Mouse (Mus musculus): ENCODE data around the gene Nek4. TPM values are rescaled to one million over a fixed set of nuclear protein-coding genes. Genes with fewer than 3 reads are reported as not detected.

Nek4 gene
- 1 to 10 TPM; 6.9 to 7.4 TPM for total RNA-seq (2023)

DNA sequence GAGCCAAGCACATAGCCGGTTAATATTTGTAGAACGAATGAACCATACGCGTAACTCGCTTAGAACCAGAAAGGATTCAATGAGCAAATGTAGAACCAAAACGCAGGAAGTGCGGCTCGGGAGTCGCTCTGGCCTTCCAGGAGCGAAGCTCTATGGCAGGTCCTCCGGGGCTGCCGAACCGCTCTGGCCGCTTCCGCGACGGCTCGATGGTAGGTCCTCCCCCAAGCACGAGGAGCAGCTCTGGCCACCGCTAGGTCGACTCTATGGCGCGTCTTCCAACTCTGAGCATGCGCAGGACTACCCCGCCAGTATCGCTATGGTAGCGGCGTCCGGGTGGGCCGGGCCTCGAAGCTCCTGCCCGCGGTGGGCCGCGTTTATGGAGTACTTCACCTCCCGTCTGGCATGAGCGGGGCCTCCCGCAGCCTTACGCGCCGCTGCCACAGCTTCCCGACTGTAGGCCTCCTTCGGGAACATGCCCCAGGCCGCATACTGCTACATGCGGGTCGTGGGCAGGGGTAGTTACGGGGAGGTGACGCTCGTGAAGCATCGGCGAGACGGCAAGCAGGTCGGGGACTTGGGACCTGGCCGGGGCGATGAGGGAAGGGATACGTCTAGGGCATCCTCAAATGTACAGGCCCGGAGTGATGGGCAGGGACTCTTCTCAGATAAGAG, at the start of gene Nek4:
TSS of gene Nek4 (plus strand) at position 224 of the 672 bp plus-strand sequence.

GRCm38 (mm10) chr14:30923375-30924105, 27.6 kb upstream of the Nek4 start, which contains the start of gene Itih3:
Gene Itih3, minus strand, starts transcription at chr14:30923760.

GRCm38 (mm10) chr14:30943038-30943437, 8.1 kb upstream of the Nek4 start, which contains the start of gene Itih1:
Gene Itih1, minus strand, starts transcription at chr14:30943289.

DNA sequence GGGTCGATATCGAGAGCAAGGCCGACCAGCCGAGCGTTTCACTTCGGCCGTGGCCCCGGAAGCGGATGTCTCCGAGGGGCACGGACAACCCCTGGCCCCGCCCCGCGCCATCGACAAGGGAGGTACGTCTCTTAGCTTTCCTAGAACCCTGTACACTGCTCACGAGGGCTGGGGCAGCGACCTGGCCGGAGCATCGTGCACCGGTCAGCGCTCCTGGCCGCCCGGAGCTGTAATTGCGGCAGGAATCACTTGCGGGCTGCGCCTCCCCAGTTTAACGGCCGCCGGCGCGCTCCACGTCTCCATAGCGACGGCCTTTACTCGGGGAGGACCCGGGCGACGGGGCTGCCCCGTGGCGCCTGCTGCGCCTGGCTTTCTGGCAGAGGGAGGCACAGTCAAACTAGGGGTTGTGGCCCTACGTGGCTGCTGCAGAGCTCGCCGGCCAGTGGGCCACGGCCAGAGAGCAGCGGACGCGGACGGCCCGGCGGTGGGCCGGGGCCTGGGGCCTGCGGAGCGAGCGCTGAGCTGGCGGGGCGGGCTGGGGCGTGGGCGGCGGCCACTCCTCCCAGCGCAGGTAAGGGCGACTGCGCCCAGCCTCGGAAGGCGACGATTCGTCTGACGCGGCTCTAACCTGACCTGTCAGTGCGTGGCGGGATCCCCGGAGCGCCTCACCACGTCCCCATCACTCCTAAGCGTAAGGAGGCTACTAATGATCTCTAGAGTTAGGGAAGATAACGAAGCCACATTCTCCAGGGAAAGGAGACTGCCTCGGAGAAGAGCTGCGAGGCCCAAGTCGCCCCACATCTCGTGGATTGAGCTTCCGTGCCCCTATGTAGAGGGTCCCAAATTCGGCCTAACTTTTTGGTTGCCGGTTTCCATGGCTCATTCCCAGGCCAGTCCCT, 50.4 kb downstream of the Nek4 start, which contains the start of the genes Glt8d1 and Spcs1:
TSS of gene Glt8d1 (plus strand) at position 94 of the 899 bp plus-strand sequence.
TSS of gene Spcs1 (minus strand) at position 366 of the 899 bp plus-strand sequence.

GRCm38 (mm10) chr14:31018860-31019291, 67.7 kb downstream of the Nek4 start, which contains the start of the genes Pbrm1 and Gnl3:
Gene Pbrm1, plus strand, starts transcription at chr14:31019138.
Gene Gnl3, minus strand, starts transcription at chr14:31019152.

Other genes with a start within 250 kb of the Nek4 start
- gene Sfmbt1, start 236.5 kb upstream of the Nek4 start, total RNA-seq (2023): 10 to 100 TPM; 10.6 to 11.7 TPM
- gene Tmem110, start 125.8 kb upstream of the Nek4 start, total RNA-seq (2023): 10 to 100 TPM; 33.2 to 34.0 TPM
- 1 to 10 TPM; 3.3 to 3.7 TPM for gene Mustn1, start 72.2 kb upstream of the Nek4 start, total RNA-seq (2023)
- gene Itih4, start 64.9 kb upstream of the Nek4 start, total RNA-seq (2023): under 1 TPM in 1 of 2 experiments, not detected in 1; 0.16 TPM
- not detected for gene Itih3, start 27.6 kb upstream of the Nek4 start, total RNA-seq (2023)
- gene Itih1, start 8.1 kb upstream of the Nek4 start, total RNA-seq (2023): not detected
- 10 to 100 TPM; 25.2 to 28.1 TPM for gene Glt8d1, start 50.0 kb downstream of the Nek4 start, total RNA-seq (2023)
- gene Spcs1, start 50.3 kb downstream of the Nek4 start, total RNA-seq (2023): 100 to 1,000 TPM; 100 to 102 TPM
- gene Pbrm1, start 67.8 kb downstream of the Nek4 start, total RNA-seq (2023): 10 to 100 TPM; 58.5 to 59.8 TPM
- 100 to 1,000 TPM; 136 to 157 TPM for gene Gnl3, start 67.8 kb downstream of the Nek4 start, total RNA-seq (2023)
- 10 to 100 TPM; 30.5 to 39.4 TPM for gene Smim4, start 177.6 kb downstream of the Nek4 start, total RNA-seq (2023)
- gene Nt5dc2, start 179.7 kb downstream of the Nek4 start, total RNA-seq (2023): 1 to 10 TPM; 3.0 to 5.5 TPM
- gene Stab1, start 217.3 kb downstream of the Nek4 start, total RNA-seq (2023): 1 to 10 TPM; 3.8 to 6.0 TPM

All from monocyte, adult 59 days (primary cell).